Mouse (Mus musculus) kidney, adult 2 months (tissue): ENCODE data around the gene Fchsd2. TPM values are rescaled to one million over a fixed set of nuclear protein-coding genes. Genes with fewer than 3 reads are reported as not detected.

Experiments used
- DNase-seq: peaks from one replicate; pipeline ENCODE4 v3.0.0; 2021
- H3K27ac ChIP-seq: fragments of 200-500 bp; 2 replicates; pipeline ENCODE4 v1.5.1; 2012; ENCODE audit warnings: low read depth, low read length, control low read depth, inconsistent platforms; ENCODE audit not compliant: insufficient read depth
- H3K27me3 ChIP-seq: fragments of 200-500 bp; replicated peaks from 2 replicates; pipeline ENCODE4 v1.6.1; 2012; ENCODE audit warnings: mild to moderate bottlenecking, moderate library complexity, low read length, inconsistent platforms; ENCODE audit not compliant: control insufficient read depth, insufficient read depth
- H3K36me3 ChIP-seq: fragments of 200-500 bp; 2 replicates; pipeline ENCODE4 v1.6.1; 2012; ENCODE audit warnings: mild to moderate bottlenecking, moderate library complexity, low read length, inconsistent platforms; ENCODE audit not compliant: control insufficient read depth, insufficient read depth
- H3K4me1 ChIP-seq: fragments of 200-500 bp; 2 replicates; pipeline ENCODE4 v1.6.1; 2011; ENCODE audit warnings: low read length; ENCODE audit not compliant: control insufficient read depth, insufficient read depth
- H3K4me3 ChIP-seq: fragments of 200-500 bp; 2 replicates; pipeline ENCODE4 v1.5.1; 2011; ENCODE audit warnings: mild to moderate bottlenecking, low read depth, low read length, control low read depth; ENCODE audit not compliant: insufficient read depth
- CTCF ChIP-seq: fragments of 200-500 bp; conservative IDR thresholded peaks from 2 replicates; pipeline ENCODE4 v1.5.1; 2011; ENCODE audit warnings: low read depth, mild to moderate bottlenecking, control low read depth, low read length, moderate library complexity, mixed read lengths; ENCODE audit not compliant: insufficient read depth, insufficient read length
- POLR2A ChIP-seq: fragments of 200-500 bp; IDR thresholded peaks from one replicate; pipeline ENCODE4 v1.6.1; 2011; ENCODE audit warnings: low read depth, low read length, control low read depth
- WGBS: fragments of 180-500 bp; shearing (Covaris S2); methylation state at CpG from one replicate; pipeline ENCODE4 v1.1.7; 2018; 5-methylcytosine and 5-hydroxymethylcytosine counted together
- polyA plus RNA-seq: library from polyadenylated mRNA; depleted of rRNA; stranded (reverse); fragments of >200 nt; gene quantifications from 2 replicates; pipeline ENCODE4 v1.2.3, GENCODE M21; 2012

Fchsd2 gene
- polyA plus RNA-seq, 1 experiment, result 7.1 TPM

GRCm38 (mm10) chr7:101160266-101160665, 67.6 kb downstream of the Fchsd2 start:
- 47% methylated on average over 2 of the region's 2 CpGs for WGBS
- Histone ChIP-seq H3K4me1 (no peaks in the 10 kb centered on the region; the same call in none of the 2 replicates), H3K36me3 (no peaks in the 10 kb centered on the region), H3K4me3 (no peak overlapping the region), H3K27ac (no peak overlapping the region), H3K27me3 (no peaks in the 10 kb centered on the region)
- TF ChIP-seq POLR2A (no peak), CTCF (no peak)
- no peak for DNase-seq

- TF ChIP-seq POLR2A (no peak), CTCF (no peak)
- H3K27ac ChIP-seq, result no peak overlapping the region
- no peaks in the 10 kb centered on the region; the same call in none of the 2 replicates for H3K4me1 ChIP-seq
- no peak overlapping the region for H3K4me3 ChIP-seq
- H3K36me3 ChIP-seq, result no peaks in the 10 kb centered on the region
- no peaks in the 10 kb centered on the region for H3K27me3 ChIP-seq
- 100% methylated on average over 1 of the region's 1 CpGs for WGBS
- no peak for DNase-seq
Observed at GRCm38 (mm10) chr7:101162781-101163180, 70.1 kb downstream of the Fchsd2 start.

- TF ChIP-seq CTCF, result no peak
- no peak for TF ChIP-seq POLR2A
- Histone ChIP-seq H3K27ac (no peak overlapping the region), H3K4me1 (no peaks in the 10 kb centered on the region; the same call in none of the 2 replicates), H3K36me3 (no peaks in the 10 kb centered on the region), H3K4me3 (no peak overlapping the region), H3K27me3 (no peaks in the 10 kb centered on the region)
- DNase-seq, result no peak
- WGBS, result 86% methylated on average over 4 of the region's 4 CpGs
Observed at GRCm38 (mm10) chr7:101163878-101164277, 71.2 kb downstream of the Fchsd2 start.

- Histone ChIP-seq H3K4me1 (no peaks in the 10 kb centered on the region), H3K4me3 (no peak overlapping the region), H3K27me3 (no peaks in the 10 kb centered on the region), H3K36me3 (no peaks in the 10 kb centered on the region), H3K27ac (no peak overlapping the region)
- no peak for DNase-seq
- TF ChIP-seq POLR2A, result no peak
- 59% methylated on average over 2 of the region's 2 CpGs for WGBS
Observed at GRCm38 (mm10) chr7:101166568-101166967, 73.9 kb downstream of the Fchsd2 start.

GRCm38 (mm10) chr7:101170482-101170881, 77.8 kb downstream of the Fchsd2 start:
- DNase-seq, result peak; percentile 27
- no peak overlapping the region; the same call in 1 of the 2 replicates for H3K27ac ChIP-seq
- no peaks in the 10 kb centered on the region for H3K36me3 ChIP-seq
- no peak overlapping the region for H3K4me3 ChIP-seq
- H3K4me1 ChIP-seq, result no peaks in the 10 kb centered on the region
- 61% methylated on average over 3 of the region's 3 CpGs for WGBS
- no peak for TF ChIP-seq CTCF
- TF ChIP-seq POLR2A, result no peak
- H3K27me3 ChIP-seq, result no peaks in the 10 kb centered on the region

GRCm38 (mm10) chr7:101171002-101171401, 78.3 kb downstream of the Fchsd2 start:
- no peak for DNase-seq
- no peaks in the 10 kb centered on the region for H3K4me1 ChIP-seq
- no peak for TF ChIP-seq POLR2A
- no peak for TF ChIP-seq CTCF
- no peaks in the 10 kb centered on the region for H3K27me3 ChIP-seq
- no peaks in the 10 kb centered on the region for H3K36me3 ChIP-seq
- 80% methylated on average over 1 of the region's 1 CpGs for WGBS
- H3K4me3 ChIP-seq, result no peak overlapping the region
- H3K27ac ChIP-seq, result no peak overlapping the region

GRCm38 (mm10) chr7:101173331-101173730, 80.7 kb downstream of the Fchsd2 start:
- no peak for TF ChIP-seq CTCF
- TF ChIP-seq POLR2A, result no peak
- Histone ChIP-seq H3K4me3 (no peak overlapping the region), H3K4me1 (no peaks in the 10 kb centered on the region), H3K27me3 (no peaks in the 10 kb centered on the region), H3K27ac (no peak overlapping the region), H3K36me3 (no peaks in the 10 kb centered on the region)
- 79% methylated on average over 3 of the region's 3 CpGs for WGBS
- peak; percentile 17 for DNase-seq
